Mouse (Mus musculus) liver, postnatal 0 days (tissue): ENCODE results near the gene Pop5. TPM values are rescaled to one million over a fixed set of nuclear protein-coding genes. Genes with fewer than 3 reads are reported as not detected.

Experiments
- ATAC-seq: fragments of 200-750 bp; cut with Nextera tagmentation; 2 replicates; pipeline ENCODE4 v1.8.0; 2017; ENCODE audit warnings: mild to moderate bottlenecking, moderate library complexity
- DNase-seq: peaks from one replicate; pipeline ENCODE4 v3.0.0-alpha.2; 2016
- H3K27ac ChIP-seq: fragments of 300-500 bp; sonication (generic); 2 replicates; pipeline ENCODE4 v1.5.1; 2014; ENCODE audit warnings: antibody characterized with exemption, moderate library complexity, mild to moderate bottlenecking, low read depth
- H3K27me3 ChIP-seq: fragments of 300-500 bp; sonication (generic); 2 replicates; pipeline ENCODE4 v1.6.1; 2014; ENCODE audit warnings: low read length, control low read depth, mixed read lengths; ENCODE audit not compliant: insufficient read depth
- H3K36me3 ChIP-seq: fragments of 300-500 bp; sonication (generic); replicated peaks from 2 replicates; pipeline ENCODE4 v1.6.1; 2014; ENCODE audit warnings: mild to moderate bottlenecking, control low read depth, low read length, moderate library complexity, mixed read lengths; ENCODE audit not compliant: insufficient read depth
- H3K4me1 ChIP-seq: fragments of 300-500 bp; sonication (generic); 2 replicates; pipeline ENCODE4 v1.6.1; 2014; ENCODE audit warnings: antibody characterized with exemption, mild to moderate bottlenecking, control low read depth; ENCODE audit not compliant: insufficient read depth
- H3K4me2 ChIP-seq: fragments of 300-500 bp; sonication (generic); 2 replicates; pipeline ENCODE4 v1.6.1; 2014; ENCODE audit warnings: low read depth, mild to moderate bottlenecking, low read length, moderate library complexity, mixed read lengths
- H3K4me3 ChIP-seq: fragments of 300-500 bp; sonication (generic); 2 replicates; pipeline ENCODE4 v1.5.1; 2014; ENCODE audit warnings: low read depth, low read length
- H3K9ac ChIP-seq: fragments of 300-500 bp; sonication (generic); replicated peaks from 2 replicates; pipeline ENCODE4 v1.6.1; 2014; ENCODE audit warnings: mild to moderate bottlenecking, moderate library complexity
- H3K9me3 ChIP-seq: fragments of 300-500 bp; sonication (generic); 2 replicates; pipeline ENCODE4 v1.6.1; 2016; ENCODE audit warnings: mild to moderate bottlenecking, control low read depth, low read length, mixed read lengths
- CTCF ChIP-seq: sonication (generic); IDR thresholded peaks from 2 replicates; pipeline ENCODE4 v1.5.1; 2016; ENCODE audit warnings: antibody characterized with exemption, low read depth
- EP300 ChIP-seq: IDR thresholded peaks from 2 replicates; pipeline ENCODE4 v1.6.1; 2016; ENCODE audit warnings: antibody characterized with exemption, low read depth, mild to moderate bottlenecking
- WGBS: fragments of 180-500 bp; shearing (Covaris S2); extraction: QIAGEN DNeasy Blood & Tissue Kit; methylation state at CpG from one replicate; pipeline ENCODE4 v1.1.7; 2014; ENCODE audit not compliant: insufficient replicate concordance; 5-methylcytosine and 5-hydroxymethylcytosine counted together
- polyA plus RNA-seq: library from polyadenylated mRNA; unstranded; fragments of >200 nt; fragmentation: Nextera tagmentation; extraction: Ambion mirVana; gene quantifications from 2 replicates; pipeline ENCODE4 v1.2.1, GENCODE M21; 2015

The Pop5 gene
- polyA plus RNA-seq, 1 experiment from 2014 or later = 58.7 TPM

DNA sequence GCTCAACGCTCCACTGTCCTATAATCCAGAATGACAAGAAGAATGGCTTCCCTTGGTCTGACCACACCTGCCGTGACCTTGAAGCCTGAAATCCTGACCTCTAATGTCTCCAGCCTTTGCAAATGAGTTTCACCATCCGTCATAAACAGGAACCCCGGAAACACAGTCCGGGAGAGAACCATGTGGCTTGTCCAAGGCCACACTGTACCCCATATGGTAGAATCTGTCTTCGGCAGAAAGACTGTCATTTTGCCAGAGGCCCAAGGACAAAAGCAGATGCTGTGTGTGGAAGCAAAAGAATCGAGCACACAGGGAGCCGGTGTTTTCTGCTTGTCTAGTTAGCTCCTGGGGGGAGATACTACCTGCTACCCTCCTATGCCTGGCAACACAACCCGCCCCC lies 23.2 kb upstream of the Pop5 start:
- DNase-seq = no peak
- 76% methylated on average over 9 of the region's 9 CpGs for WGBS
- H3K27me3 ChIP-seq = peaks cover 19% of the 10 kb centered on the region

DNA sequence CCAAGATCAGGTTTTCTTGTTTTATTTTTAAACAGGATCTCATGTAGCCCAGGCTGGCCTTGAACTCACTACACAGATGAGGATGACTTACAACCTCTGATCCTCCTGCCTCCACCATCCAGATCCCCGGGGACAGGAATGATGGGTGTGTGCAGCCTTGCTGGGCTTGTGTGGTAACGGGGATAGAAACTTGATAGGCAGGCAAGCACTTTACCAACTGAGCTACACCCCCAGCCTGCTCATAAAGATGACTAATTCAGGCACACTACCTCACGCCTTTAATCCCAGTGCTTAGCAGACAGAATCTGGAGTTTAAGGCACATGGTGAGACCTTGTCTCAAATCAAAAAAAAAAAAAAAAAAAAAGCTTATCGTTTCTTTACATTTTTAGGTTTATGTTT lies 22.8 kb upstream of the Pop5 start:
- H3K27ac ChIP-seq = no peak overlapping the region
- no peak overlapping the region for H3K4me2 ChIP-seq
- ATAC-seq (no peak), DNase-seq (no peak)
- peaks cover 19% of the 10 kb centered on the region for H3K27me3 ChIP-seq
- H3K4me1 ChIP-seq = no peaks in the 10 kb centered on the region
- H3K36me3 ChIP-seq = no peaks in the 10 kb centered on the region
- WGBS = 63% methylated on average over 4 of the region's 4 CpGs
- no peaks in the 10 kb centered on the region for H3K9me3 ChIP-seq
- no peak for TF ChIP-seq EP300
- TF ChIP-seq CTCF = no peak
- H3K4me3 ChIP-seq = no peak overlapping the region
- no peak overlapping the region for H3K9ac ChIP-seq

More for the DNA sequence above, 23.2 kb upstream of the Pop5 start:
- no peaks in the 10 kb centered on the region for H3K9me3 ChIP-seq
- no peaks in the 10 kb centered on the region for H3K36me3 ChIP-seq
- no peak overlapping the region for H3K4me3 ChIP-seq
- TF ChIP-seq EP300 = no peak
- TF ChIP-seq CTCF = no peak
- no peaks in the 10 kb centered on the region for H3K4me1 ChIP-seq
- ATAC-seq = no peak
- no peak overlapping the region for H3K27ac ChIP-seq
- H3K4me2 ChIP-seq = no peak overlapping the region
- H3K9ac ChIP-seq = no peak overlapping the region

DNA sequence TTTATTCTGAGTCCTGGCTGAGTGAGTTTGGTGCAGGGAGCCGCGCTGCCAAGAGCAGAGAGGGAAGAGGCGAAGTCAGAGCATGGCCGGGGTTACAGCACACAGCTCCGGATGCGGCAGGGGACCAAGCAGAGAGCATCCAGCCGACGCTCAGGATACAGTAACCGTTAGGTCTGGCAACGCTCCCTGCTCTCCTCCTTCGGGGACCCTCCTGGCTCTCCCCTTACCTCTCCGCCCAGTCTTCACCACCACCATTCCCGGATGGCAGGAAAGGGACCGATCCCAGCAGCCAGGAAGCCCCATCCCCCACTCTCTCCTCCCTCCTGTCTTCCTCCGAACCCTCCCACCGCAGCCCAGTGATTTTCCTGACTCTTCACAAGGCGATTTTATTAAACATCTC lies 20.8 kb upstream of the Pop5 start:
- ATAC-seq (no peak), DNase-seq (no peak)
- Histone ChIP-seq H3K4me3 (no peak overlapping the region), H3K9ac (no peak overlapping the region), H3K27ac (no peak overlapping the region), H3K4me1 (no peaks in the 10 kb centered on the region), H3K27me3 (peaks cover 19% of the 10 kb centered on the region), H3K4me2 (no peak overlapping the region), H3K36me3 (no peaks in the 10 kb centered on the region), H3K9me3 (no peaks in the 10 kb centered on the region)
- TF ChIP-seq CTCF = no peak
- TF ChIP-seq EP300 = no peak
- 2% methylated on average over 17 of the region's 17 CpGs for WGBS

DNA sequence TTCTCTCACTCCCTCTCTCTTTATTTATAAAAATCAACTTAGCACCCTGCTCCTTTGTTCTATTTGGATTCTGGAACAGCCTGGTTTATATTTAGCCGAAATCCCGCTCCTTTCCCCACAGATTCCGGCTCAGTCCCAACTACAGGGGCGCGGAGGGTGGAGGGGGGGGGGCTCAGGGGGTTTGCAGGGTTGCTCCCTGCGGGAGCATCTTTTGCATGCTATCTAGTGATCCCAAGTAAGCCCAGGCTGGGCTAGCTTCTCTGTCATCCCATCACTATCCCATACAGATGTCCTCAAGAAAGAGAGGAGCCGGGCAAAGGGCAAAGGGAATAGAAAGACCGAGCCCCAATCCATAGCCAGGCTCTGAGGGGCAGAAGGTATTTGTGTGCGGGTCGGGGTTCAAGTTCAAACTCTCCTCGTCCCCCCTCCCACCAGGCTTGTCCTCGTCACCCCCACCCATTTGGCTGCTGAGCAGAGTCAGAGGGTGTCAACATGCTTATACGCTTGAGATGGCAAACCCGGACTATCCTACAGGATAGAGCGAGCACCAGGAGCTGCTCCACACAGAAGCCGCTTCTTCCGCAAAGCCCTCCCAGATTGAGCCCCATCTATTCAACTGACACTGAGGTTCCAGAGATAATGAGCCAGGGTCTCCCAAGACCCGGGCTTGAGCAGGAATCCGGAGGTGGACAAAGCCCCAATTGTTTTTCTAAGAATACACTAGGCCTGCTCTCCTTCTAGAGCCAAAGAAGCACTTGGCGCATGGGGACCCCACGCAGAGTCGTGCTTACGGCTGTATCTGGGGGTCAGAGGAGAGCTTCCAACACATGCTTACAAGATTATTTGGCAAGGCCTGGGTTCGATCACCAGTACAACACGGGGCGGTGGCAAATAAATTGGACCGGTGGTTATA lies 20.1 kb upstream of the Pop5 start:
- Histone ChIP-seq H3K4me2 (no peak overlapping the region), H3K36me3 (no peaks in the 10 kb centered on the region), H3K27me3 (peaks cover 19% of the 10 kb centered on the region), H3K9ac (no peak overlapping the region), H3K4me1 (no peaks in the 10 kb centered on the region), H3K4me3 (no peak overlapping the region), H3K9me3 (no peaks in the 10 kb centered on the region), H3K27ac (no peak overlapping the region)
- TF ChIP-seq EP300 (no peak), CTCF (no peak)
- ATAC-seq (no peak), DNase-seq (no peak)
- 28% methylated on average over 27 of the region's 27 CpGs for WGBS

DNA sequence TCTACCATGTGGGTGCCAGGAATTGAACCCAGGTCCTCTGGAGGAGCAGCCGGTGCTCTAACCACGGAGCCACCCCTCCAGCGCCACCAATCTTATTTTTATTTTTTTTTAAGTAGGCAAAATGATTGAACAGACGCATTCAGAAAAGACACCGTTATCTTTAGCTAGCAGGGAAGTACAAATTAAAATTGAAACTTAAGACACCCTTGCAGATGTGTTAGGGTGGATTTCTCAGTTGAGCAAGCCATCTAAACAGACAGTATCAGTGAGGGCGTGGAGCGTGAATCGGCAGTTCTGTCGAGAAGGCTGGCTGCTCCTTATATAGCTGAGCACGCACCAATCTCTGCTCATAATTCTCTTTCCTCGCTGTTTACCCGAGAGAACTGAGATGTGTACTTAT lies 17.6 kb upstream of the Pop5 start:
- no peak overlapping the region for H3K4me2 ChIP-seq
- H3K9me3 ChIP-seq = no peaks in the 10 kb centered on the region
- 74% methylated on average over 12 of the region's 12 CpGs for WGBS
- no peak for TF ChIP-seq EP300
- TF ChIP-seq CTCF = no peak
- DNase-seq (no peak), ATAC-seq (no peak)
- H3K9ac ChIP-seq = no peak overlapping the region
- no peaks in the 10 kb centered on the region for H3K36me3 ChIP-seq
- no peaks in the 10 kb centered on the region for H3K4me1 ChIP-seq
- H3K27ac ChIP-seq = no peak overlapping the region
- H3K4me3 ChIP-seq = no peak overlapping the region
- H3K27me3 ChIP-seq = peaks cover 19% of the 10 kb centered on the region

DNA sequence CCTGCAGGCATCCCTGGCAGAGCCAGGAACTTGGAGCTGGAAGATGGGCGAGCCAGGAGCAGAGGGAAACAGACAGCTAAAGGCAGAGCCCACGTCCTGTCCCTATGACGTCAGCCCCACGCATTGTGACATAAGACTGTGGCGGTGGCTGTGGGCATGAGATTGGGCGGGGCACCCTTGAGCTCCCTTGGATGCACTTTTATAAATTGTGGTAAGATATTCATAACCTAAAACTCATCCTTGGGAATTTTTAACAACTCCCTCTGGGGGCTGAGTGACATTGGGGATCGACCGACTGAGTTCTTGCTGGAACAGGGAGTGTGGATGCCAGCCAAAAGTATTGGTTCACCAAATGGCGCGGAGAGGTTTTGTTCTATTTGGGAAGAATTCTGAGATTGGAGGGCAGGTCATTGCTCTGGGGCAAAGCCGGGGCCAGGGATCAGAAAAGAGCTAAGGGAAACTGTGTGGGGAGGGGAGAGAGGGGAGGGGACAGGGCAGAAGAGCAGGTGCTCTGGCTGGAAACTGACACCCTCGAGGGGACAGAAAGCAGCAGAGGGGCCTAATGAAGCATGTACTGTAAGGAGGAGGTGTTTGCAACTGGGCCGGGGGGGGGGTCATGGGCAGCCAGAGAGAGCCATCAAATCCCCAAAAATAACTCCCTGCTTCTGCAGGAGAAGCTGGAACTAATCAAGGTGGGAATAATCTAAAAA lies 14.6 kb upstream of the Pop5 start:
- Histone ChIP-seq H3K4me1 (no peaks in the 10 kb centered on the region), H3K36me3 (no peaks in the 10 kb centered on the region), H3K27ac (no peak overlapping the region), H3K27me3 (peaks cover 7% of the 10 kb centered on the region; the same call in 1 of the 2 replicates), H3K9ac (no peak overlapping the region), H3K4me3 (no peak overlapping the region), H3K4me2 (no peak overlapping the region), H3K9me3 (no peaks in the 10 kb centered on the region)
- DNase-seq (no peak), ATAC-seq (no peak)
- 43% methylated on average over 13 of the region's 13 CpGs for WGBS
- TF ChIP-seq EP300 (no peak), CTCF (no peak)
